Mouse (Mus musculus) lung, adult 2 months (tissue): ENCODE measurements around the gene Sytl2. TPM values are rescaled to one million over a fixed set of nuclear protein-coding genes. Genes with fewer than 3 reads are reported as not detected.

ENCODE experiments used
- DNase-seq: peaks from one replicate; pipeline ENCODE4 v3.0.0; 2022
- H3K4me1 ChIP-seq: fragments of 200-500 bp; 2 replicates; pipeline ENCODE4 v1.6.1; 2011; ENCODE audit warnings: low read length; ENCODE audit not compliant: control insufficient read depth, insufficient read depth
- H3K4me3 ChIP-seq: fragments of 200-500 bp; replicated peaks from 2 replicates; pipeline ENCODE3; 2011; ENCODE audit warnings: low read depth, mild to moderate bottlenecking, control low read depth, low read length; ENCODE audit errors: extremely low read depth
- CTCF ChIP-seq: fragments of 200-500 bp; IDR thresholded peaks from 2 replicates; pipeline ENCODE4 v1.5.1; 2011; ENCODE audit warnings: mild to moderate bottlenecking, low read length, control low read depth; ENCODE audit not compliant: insufficient read depth
- POLR2A ChIP-seq: fragments of 200-500 bp; IDR thresholded peaks from 2 replicates; pipeline ENCODE4 v1.6.1; 2011; ENCODE audit warnings: low read depth, mild to moderate bottlenecking, control low read depth, low read length, borderline replicate concordance; ENCODE audit errors: extremely low read depth
- WGBS: fragments of 180-500 bp; shearing (Covaris S2); methylation state at CpG from one replicate; pipeline ENCODE4 v1.1.7; 2018; 5-methylcytosine and 5-hydroxymethylcytosine counted together
- polyA plus RNA-seq: library from polyadenylated mRNA; depleted of rRNA; stranded (reverse); fragments of >200 nt; gene quantifications from 2 replicates; pipeline ENCODE4 v1.2.3, GENCODE M21; 2012

The Sytl2 gene
- polyA plus RNA-seq, 1 experiment: 14.0 TPM

DNA sequence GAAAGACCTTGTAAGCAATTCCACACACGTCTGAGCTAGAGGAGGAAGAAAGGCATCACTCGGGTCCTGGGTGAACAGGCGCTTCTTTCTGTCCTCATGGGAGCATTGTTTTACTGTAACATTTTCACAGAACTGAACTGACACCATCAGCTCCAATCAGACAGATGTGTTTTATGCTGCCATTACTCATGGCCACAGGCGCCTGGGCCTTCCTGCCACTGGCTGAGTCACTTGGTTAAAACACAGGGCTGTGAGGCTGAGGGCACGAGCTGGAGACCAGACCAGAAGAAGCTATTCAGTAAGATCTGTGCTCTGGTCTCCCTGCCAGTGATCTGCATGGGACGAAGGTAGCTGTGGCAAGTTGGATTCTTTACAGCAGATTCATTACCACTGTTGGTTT is 6.0 kb downstream of the Sytl2 start:
- WGBS: 68% methylated on average over 6 of the region's 6 CpGs
- TF ChIP-seq POLR2A: no peak
- no peak for TF ChIP-seq CTCF
- no peak for DNase-seq

DNA sequence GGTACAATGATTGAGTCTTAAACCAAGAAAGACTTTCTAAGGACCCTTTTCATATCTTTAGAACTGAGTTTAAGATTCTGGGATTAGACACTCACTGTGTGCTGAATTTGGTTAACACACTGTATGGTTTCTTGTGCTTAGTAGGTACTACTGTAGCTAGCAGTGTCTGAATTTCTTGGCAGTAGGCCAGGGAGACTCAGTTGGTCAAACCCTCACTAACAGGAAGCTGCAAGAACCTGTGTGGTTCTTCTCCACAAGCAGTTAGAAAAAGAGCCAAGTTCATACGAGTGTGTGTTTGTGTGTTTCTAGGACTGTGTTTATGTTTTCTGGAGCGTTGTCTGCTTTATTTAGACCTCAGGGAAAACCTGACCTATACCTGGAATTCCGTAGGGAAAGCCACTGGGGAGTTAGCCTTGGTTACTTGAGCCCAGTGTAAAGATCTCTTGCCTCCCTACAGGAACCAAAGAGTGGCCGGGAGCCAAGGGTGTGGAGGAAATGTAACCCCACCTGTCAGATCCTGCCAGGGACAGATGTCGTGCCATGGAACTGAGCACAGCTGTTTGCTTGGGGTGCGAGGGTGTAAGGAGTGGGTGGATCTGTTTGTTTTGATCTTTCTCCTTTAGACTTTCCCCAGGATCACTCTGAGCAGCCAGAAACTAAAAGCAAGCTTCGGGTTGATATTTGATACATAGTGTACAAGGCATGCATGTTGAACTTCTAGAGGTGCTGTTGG is 10.3 kb downstream of the Sytl2 start:
- WGBS: 16% methylated on average over 7 of the region's 7 CpGs
- DNase-seq: no peak
- Histone ChIP-seq H3K4me3 (no peak overlapping the region), H3K4me1 (peaks cover 11% of the 10 kb centered on the region)
- TF ChIP-seq CTCF: no peak
- no peak for TF ChIP-seq POLR2A

More for the DNA sequence above, 6.0 kb downstream of the Sytl2 start:
- Histone ChIP-seq H3K4me1 (peaks cover 11% of the 10 kb centered on the region), H3K4me3 (no peak overlapping the region)

DNA sequence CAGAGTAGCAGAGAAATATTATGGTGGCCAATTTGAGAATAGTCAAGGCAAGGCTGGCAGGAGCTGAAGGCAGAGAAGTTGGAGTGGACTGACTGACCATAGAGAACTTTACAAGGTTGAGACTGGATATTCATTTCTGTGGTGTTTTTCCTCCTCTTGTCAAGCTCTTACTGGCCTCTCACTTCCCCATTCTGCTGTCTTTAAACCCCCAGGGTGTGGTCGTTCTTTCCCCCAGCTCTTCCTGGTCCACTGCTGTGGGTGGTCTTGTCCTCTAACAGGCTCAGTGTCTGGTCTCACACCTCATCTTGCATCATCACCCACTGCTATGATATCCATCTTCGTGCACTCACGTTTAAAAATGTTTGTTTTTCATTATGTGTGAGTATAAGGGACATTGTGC is 11.4 kb downstream of the Sytl2 start:
- Histone ChIP-seq H3K4me3 (no peak overlapping the region), H3K4me1 (peaks cover 10% of the 10 kb centered on the region)
- TF ChIP-seq CTCF (no peak), POLR2A (no peak)
- WGBS: 40% methylated on average over 3 of the region's 3 CpGs
- DNase-seq: no peak

DNA sequence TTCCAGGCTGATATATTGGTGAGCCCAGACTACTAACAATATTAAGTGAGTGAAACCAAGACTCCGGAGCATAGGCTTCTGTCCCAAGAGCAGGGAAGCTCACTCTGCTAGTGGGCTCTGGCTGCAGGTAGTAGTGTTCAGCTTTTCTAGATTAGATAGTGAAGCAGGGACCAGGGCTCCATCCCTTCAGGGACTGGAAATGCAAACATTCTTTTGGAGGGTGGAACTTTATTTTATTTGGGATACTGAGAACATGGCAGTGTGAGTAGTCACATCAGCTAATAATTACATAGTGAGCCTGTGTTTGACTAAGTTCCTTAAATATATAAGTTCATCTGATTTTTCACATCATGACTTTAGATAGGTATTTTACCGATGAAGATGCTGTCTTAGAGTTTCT is 14.8 kb downstream of the Sytl2 start:
- 83% methylated on average over 2 of the region's 2 CpGs for whole genome bisulfite sequencing
- DNase-seq: no peak
- Histone ChIP-seq H3K4me3 (no peak overlapping the region), H3K4me1 (peaks cover 10% of the 10 kb centered on the region)
- no peak for TF ChIP-seq POLR2A
- TF ChIP-seq CTCF: no peak

DNA sequence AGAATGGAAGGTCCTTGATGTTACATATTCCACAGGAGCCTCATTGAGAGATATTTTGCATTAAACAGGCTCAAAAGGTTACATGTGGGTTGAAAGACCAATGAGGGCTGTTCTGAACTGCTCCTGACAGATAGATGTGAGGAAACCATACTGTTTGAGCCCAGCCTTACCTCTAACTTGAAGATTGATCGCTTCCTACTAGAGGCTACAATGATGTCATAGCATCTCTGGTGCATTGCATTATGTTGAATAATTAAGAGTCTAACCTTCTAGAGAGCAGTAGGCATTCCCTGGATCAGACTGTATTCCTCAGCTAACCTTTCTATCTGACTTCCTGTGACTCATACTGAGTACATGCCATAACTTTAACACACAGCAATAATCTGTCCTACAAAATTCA is 17.4 kb downstream of the Sytl2 start:
- TF ChIP-seq CTCF (no peak), POLR2A (no peak)
- 86% methylated on average over 1 of the region's 1 CpGs for WGBS
- no peak for DNase-seq
- no peak overlapping the region for H3K4me3 ChIP-seq
- no peaks in the 10 kb centered on the region for H3K4me1 ChIP-seq

DNA sequence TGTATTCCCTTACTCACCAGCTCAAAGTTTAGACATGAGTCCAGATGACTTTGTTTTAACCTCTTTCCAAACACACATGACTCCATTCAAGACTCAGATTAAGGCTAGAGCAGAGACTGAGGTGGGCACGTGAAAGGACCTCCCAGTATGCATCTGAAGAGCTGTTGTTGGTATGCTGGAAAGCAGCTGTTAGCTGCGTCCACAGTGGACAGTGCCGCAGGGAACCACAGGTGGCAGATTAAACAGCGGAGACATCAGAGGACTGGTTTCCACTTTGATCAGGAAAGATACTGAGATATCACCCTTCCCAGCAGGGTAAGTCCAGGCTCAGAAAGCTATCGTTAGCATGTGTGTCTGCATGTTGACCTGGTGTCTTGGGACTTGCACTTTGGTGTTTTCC is 18.1 kb downstream of the Sytl2 start:
- Histone ChIP-seq H3K4me1 (no peaks in the 10 kb centered on the region), H3K4me3 (no peak overlapping the region)
- DNase-seq: no peak
- 69% methylated on average over 5 of the region's 5 CpGs for WGBS
- TF ChIP-seq CTCF: no peak
- TF ChIP-seq POLR2A: no peak

DNA sequence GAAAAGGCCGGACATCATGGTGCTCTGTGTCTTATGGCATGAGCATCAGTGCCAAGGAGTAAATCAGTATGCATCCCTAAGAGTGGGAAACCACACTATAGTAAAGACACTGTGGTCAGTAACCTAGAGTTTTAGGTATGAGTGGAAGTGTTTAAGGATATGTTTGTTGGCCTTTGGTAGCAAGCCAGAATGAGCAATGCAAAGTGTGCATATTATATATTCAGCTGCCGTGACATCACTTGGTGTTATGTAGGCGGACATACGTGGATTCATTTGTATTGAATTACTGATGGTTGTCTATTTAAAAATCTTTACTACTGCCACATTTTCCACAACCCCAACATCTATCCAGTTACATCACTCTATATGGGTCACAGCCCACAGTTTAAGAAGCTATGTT is 23.1 kb downstream of the Sytl2 start:
- DNase-seq: no peak
- TF ChIP-seq CTCF (no peak), POLR2A (no peak)
- H3K4me3 ChIP-seq: no peak overlapping the region
- WGBS: 94% methylated on average over 4 of the region's 4 CpGs
- H3K4me1 ChIP-seq: no peaks in the 10 kb centered on the region

DNA sequence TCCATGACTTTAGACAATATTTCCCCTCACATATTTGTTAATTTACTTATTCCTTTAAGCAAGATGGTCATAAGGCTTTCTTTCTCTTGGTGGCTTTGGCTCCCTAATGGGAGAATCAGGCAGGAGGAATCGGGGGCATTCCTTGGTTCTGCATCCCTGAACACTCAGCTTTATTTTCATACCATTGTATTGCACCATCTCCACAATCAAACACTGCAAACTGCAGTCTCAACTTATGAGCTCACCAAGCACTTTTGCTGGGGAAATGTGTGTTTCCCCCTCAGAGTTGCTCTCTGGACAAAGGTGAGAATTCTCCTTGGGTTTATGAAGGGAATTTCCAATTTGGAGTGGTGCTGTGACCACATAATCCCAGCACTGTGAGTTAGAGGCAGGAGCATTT is 28.1 kb downstream of the Sytl2 start:
- H3K4me1 ChIP-seq: no peaks in the 10 kb centered on the region
- no peak overlapping the region for H3K4me3 ChIP-seq
- DNase-seq: no peak
- TF ChIP-seq POLR2A (no peak), CTCF (no peak)
- WGBS: 57% methylated on average over 1 of the region's 1 CpGs

DNA sequence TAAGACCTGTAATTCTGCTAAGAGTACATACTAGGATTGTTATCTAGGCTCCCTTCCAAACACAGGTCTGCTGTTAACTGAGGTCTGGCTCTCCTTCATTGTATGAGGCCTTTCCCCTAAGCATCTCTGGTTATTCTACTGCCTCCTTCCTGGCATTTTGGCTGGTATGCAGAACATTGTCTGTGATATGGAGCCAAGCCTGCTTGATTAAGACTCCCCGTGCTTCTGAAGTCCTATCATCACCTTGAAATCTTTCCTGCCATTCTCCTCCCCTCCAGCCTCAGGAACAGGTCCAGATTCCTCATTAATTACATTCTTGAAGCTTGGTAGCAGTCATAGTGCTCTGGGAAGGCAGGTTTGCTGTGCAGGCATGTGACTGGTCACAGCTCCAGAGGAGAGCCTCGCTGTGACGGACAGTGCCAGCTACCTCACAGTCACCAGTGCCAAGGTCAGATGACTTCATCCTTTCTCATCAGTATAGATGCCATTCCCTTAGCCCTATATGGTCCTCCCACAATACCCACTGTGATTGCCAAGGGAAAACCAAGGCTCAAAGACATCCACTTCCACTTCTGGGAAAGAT is 30.5 kb downstream of the Sytl2 start:
- TF ChIP-seq CTCF: no peak
- TF ChIP-seq POLR2A: no peak
- no peak for DNase-seq
- Histone ChIP-seq H3K4me1 (no peaks in the 10 kb centered on the region), H3K4me3 (no peak overlapping the region)
- 67% methylated on average over 3 of the region's 3 CpGs for WGBS

DNA sequence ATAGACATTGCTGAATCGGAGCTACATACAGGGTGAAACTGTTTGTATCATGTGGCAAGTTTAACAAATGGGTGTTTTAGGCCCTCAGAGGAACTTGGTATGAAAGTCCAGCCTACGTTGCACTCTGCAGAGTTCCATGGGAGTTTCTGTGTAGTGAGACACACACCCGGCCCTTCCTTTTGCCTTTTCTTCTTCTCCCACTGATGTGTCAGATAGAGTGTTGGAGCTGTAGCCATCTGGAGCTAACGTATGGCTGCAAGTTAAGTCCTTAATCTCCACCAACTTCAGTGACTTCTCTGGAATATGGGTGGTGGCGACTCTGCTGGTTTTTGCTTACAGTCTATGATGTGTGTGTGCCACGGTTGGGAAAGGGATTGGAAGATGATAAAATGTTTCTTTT is 32.3 kb downstream of the Sytl2 start:
- DNase-seq: no peak
- 87% methylated on average over 6 of the region's 6 CpGs for WGBS
- Histone ChIP-seq H3K4me3 (no peak overlapping the region), H3K4me1 (no peaks in the 10 kb centered on the region)
- TF ChIP-seq POLR2A (no peak), CTCF (no peak)
